Mouse (Mus musculus) kidney, postnatal 14 days (tissue): Measurements from ENCODE around the gene Dcp1a.
"Not testable (repeated sequence)": the region's sequence is repeated elsewhere in the genome, so short reads cannot be mapped to it uniquely, and the experiment has no call there.

Source experiments
- DNase-seq: peaks from one replicate; pipeline ENCODE4 v3.0.0; 2022; ENCODE audit warnings: mixed read lengths

The Dcp1a gene

DNA sequence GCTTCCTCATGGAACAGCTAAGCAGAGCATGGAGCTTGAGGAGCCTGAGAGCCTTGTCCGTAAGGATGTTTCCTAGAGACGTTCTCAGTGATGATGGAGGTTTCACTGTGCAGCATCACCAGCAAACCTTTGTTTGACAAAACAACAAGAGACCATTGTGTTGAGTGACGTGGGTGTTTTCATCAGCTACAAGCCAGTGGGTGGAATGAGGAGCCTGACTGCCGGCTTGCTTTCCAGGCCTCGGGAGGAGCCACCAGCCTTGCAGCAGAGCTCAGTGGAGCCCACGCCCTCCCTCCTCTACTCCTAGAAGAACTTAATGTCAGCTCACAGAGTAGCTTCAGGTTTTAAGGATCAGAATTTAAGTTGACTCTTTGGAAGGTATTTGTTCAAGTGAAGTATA is 44.0 kb downstream of the Dcp1a start:
- DNase-seq = no peak

DNA sequence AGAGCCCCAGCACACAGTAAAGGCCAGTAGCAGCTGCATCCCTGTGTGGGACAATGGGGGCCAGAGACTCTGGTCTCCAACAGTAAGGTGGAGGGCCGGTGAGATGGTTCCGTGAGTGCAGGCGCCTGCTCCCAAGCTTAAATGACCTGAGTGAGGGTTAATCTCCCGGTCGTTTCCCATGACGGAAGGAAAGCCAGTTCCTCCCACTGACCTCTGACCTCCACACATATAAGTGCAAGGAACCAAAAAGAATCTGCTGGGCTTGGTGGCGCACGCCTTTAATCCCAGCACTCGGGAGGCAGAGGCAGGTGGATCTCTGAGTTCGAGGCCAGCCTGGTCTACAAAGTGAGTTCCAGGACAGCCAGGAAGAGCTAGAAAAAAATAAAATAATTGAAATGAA is 49.1 kb downstream of the Dcp1a start:
- DNase-seq = no peak

DNA sequence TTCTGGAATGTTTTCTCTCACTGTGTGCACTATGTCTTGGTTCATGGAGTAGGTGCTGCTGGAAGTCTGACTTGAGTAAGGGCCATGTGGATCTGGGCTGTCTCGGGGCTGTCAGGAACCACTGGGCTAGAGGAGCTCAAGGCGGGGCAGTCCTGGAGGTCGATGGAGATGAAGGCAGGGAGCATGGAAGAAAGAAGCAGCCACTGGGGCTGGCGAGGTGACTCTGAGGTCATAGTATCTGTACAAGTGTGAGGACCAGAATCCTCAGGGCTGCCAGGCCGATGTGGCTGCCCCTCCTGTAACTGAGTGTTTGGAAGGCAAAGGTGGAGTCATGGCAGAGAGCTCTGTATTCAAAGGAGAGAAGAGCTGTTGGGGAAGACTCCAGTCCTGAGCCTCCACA is 49.6 kb downstream of the Dcp1a start:
- no peak for DNase-seq

DNA sequence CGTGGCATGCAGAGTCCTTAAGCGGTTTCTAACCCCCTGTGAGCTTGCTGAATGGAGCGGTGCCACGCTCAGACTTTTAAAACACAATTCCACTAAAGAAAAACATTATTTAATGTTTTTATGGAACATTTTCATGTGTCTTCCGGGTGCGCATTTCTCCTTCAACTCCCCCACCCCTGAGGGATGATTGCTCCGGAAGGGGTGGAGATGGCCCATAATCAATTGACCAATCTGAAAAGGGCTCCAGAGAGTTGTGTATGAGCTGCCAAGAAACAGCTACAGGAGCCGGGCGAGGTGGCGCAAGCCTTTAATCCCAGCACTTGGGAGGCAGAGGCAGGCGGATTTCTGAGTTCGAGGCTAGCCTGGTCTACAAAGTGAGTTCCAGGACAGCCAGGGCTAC is 50.1 kb downstream of the Dcp1a start:
- DNase-seq = no peak

DNA sequence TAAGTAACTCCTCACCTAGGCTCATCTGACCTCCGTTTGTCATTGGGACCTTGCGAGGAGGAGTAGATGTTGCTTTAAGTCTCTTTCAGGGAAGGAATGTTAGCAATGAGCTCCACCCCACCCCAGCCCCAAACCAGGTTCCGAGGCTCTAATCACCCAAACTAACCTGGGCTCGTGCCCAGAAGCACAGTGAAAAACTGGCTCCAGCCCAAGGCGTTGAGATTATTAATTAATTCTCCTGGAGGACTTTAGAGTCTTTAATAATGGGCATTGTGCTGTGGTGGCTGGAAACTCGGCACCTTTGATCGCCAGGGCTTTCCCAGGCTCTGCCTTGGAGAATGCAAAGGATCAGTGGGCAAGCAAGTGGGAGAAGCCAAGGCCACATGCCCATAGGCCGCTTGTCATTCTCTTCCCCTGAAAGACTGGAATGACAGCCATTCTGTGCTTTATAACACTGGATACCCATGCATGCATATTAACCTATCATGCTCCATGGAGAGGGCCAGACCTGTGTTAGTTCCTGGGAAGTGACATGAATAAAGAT is 51.5 kb downstream of the Dcp1a start:
- DNase-seq = peak; percentile 92

DNA sequence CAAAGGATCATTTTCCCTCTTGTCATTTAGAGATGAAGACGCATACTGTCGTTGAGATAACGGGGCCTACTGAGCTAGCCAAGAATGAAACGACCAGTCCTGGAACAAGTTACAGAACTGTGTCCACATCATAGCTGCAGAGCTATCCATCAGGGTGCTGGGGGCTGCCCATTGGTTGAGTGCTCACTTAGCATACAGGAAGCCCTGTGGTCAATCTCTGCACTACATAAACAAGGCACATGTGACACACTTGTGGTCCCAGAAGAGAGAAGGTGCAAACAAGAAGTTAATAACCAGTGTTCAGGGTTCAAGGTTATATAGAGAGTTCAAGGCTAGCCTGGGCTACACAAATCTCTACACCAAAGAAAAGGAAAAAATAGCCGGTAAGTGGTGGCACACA is 52.1 kb downstream of the Dcp1a start:
- DNase-seq = no peak

DNA sequence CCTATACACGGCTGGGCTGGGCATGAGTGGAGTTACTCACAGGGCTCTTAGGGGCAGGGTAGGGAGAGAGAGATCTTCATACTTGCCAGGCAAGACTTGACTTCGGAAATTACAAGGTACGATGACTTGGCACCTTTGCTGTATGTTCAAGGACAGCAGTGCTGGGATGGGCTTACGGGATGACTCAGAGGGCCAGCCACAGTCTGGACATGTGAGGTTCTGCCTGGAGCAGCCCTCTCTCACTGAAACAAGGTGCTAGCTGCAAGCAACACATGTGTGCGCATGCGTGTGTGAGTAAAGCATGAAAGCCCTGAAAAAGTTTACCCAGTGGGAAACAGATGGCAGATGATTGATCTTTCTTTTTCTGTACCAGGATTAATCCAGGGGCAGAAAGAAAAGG is 52.6 kb downstream of the Dcp1a start:
- no peak for DNase-seq

DNA sequence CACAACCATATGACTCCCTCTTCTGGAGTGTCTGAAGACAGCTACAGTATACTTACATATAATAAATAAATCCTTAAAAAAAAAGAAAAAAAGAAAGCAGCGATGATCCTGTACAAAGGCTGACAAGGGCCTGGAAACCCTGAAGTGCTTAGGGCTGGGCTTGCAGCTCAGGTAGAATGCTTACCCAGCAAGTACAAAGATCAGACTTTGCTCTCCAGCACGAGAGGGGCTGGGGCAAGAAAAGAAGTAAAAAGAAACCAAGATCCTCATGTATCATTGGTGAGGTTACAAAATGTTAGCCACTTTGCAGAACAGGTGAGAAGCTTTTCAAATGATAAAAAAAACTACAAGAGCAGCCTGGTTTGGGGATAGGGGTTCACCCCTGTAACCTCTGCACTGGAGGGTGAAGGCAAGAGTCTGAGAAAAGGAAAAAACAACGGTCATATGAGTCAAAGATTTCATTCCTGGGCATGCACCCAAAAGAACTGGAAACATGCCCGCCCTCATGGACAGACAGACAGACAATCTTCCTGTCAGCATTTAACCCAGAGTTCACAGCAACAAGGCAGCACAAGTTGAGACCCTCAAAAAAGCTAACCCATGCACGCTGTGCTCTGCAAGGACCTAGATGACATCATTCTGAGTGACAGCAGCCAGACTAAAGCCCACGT is 54.6 kb downstream of the Dcp1a start:
- peak; percentile 71 for DNase-seq

DNA sequence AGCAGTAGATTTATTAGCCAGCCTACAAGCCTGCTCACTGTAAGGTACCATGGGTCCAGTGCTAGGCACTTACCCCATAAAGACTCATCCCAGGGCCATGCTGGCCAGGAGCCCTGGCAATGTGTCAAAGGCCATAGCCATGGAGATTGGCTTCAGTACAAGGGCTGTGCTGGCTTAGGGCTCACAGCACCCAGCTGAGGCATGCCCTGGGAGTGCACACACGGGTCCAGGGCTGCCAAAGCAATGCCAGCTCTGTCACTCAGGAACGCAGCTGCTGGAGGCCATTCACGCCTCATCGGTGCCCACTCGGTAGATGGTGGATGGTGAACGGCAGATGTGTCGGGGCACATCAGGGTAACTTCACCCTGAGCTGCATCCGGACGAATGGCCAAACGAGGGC is 62.2 kb downstream of the Dcp1a start:
- DNase-seq = peak; percentile 89

DNA sequence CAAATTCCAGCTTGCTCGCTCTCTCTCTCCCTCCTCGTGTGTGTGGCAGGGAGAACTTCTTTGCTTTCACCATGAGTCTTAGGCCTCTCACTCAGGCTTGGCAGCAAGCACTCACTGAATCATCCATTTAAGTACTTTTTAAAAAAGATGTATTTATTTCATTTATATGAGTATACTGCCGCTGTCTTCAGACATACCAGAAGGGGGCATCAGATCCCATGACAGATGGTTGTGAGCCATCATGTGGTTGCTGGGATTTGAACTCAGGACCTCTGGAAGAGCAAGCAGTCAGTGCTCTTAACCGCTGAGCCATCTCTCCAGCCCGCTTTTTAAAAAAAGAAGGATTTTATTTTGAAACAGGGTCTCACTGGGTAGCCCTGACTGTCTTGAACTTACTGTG is 64.0 kb downstream of the Dcp1a start:
- not testable (repeated sequence) for DNase-seq

DNA sequence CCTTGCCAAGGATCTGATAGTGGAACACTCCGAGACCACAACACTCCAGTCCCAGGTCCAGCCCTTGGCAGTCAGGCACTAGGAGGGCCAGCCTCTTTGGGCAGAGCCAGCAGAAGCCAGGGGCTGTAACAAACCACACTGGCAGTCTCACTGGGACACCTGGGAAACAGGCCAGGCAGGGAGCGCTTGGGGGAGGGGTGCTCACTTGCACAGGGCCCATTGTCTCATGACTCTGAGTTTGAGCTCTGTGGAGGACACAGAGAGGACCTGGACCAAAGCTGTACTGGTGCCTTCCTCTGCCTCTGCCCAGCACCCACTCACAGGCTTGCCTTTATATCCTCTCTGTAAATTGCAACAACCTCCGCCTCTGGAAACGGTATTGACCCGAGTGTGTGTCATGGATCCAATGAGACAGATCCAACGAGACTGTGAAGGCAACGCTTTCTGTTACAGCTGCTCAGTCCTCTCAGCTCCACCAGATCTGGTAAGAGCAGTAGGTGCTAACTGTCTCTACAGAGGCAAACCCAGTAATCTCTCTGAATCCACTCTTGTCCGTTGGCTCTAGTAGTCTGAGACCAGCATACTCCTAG is 68.9 kb downstream of the Dcp1a start, which contains the start of gene Tkt:
TSS of gene Tkt (plus strand) at position 229 of the 590 bp plus-strand sequence.
- DNase-seq = peak; percentile 86

DNA sequence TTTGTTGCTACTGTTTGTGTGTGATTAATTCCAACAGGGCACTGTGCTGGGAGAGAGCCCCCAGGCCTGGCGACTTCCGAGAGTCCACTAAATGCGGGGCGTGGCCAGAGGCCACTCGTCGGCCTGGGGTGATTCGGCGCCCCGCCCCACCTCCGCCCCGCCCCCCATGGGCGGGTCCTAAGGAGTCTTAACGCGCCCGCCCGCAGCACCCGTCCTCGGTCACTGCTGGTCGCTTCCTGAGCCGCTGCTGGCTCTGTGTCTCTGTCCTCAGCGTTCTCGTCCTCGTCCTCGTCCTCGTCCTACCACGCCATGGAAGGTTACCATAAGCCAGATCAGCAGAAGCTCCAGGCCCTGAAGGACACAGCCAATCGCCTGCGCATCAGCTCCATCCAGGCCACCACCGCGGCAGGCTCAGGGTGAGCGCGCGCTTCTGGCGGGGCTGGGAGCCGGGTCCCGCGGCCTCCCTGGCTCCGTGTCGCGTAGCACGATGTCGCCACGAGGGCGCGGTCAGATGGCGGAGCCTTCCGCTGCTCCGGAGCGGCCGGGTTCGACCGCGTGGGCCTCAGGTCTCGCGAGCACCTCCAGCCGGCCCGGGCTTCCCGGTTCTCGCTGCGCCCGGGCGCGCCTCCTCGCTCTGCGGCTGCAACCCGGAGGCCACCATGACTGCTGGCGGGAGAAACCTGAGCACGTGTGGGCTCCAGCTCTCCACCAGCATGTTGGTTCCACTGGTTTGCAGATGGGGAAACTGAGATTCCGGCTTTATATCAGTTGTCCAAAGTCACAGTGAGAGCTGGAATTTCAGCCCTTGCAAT is 69.8 kb downstream of the Dcp1a start:
- peak; percentile 99 for DNase-seq

DNA sequence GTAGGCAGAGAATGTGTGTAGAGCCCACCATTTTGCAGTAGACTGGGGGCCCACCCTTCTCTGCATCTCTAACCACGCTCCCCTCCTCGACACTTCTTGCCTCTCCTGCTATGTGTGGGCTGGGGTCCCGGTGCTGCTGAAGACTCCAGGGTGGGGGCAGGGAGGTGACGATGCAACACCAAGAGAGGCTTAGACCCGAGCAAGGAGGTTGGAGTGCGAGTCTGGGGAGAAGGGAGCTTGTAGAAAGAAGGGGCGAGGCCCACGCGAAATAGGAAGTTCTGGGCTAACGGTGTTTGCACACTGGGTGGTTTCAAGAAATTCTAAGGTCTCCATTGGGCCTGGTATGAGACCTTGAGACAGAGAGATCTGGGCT is 70.4 kb downstream of the Dcp1a start:
- DNase-seq = no peak

DNA sequence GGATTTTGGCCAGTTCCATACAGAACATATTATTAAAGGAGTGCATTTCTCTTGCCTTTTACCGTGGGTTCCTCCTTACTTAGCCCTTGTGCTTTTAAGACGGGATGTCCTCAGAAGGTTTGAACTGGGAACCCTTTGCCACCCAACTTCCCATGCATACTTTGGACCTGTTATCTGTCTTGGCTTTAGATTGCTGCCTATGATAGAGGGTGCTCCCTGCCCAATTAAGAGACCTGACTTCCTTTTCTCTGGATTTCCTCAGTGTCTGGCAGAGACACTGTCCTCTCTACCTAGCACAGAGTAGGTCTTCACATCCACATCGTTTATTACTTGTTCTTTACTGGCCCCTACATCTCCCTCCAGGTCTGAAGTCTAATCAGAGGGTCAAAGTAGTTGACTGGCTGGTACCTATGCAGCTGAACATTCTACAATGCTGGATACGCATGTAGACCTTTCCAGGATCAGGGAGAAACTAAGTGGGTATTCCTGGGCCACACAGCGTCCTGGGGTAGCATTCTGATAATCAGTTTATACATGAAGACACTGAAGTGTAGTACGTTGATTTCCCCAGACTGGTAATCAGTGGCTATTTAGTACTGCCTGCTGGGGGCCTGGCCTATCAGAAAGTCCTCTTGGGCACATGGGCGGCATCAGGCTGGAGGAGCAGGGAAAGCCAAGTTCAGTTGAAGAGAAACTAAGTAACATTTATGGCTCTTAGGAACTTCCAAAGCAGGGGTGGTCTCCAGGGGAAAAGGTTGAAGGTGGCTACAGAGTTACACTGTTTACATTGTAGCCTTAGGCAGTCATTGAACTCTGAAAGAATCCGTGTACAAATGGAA is 71.1 kb downstream of the Dcp1a start:
- DNase-seq = no peak

DNA sequence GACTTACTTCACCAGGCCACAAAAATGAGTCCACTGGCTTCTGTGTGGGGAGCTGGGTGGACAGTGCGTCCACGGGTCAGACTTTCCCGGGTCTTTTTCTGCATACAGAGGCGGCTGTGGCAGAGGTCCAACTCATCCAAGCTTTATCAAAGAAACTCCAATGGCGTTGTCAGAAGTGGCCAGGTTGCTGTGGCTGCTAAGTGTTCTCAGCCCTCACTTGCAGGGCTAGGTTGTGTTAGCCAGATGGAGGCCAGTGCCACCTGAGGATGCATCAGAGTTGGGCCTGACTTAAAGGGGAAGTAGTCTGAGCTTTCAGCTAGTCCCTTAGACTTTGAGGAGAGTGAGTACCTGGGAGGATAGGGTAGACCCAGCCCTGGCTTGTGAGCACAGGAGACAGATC is 72.2 kb downstream of the Dcp1a start:
- no peak for DNase-seq

DNA sequence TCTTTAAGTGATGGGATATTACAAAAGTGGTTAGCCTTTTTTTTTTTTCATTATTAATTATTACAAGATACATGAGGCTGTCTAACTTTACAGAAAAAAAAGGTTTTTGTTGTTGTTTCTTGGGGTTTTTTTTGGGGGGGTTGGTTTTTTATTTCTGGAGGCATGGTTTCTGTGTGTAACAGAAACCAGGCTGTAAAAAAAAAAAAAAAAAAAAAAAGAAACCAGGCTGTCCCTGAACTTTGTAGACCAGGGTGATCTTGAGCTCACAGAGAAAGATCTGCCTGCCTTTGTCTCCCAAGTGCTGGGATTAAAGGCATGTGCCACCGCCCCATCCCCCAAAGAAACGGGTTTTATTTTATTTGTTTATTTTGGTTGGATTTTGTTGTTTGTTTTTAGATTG is 72.6 kb downstream of the Dcp1a start:
- no peak for DNase-seq

DNA sequence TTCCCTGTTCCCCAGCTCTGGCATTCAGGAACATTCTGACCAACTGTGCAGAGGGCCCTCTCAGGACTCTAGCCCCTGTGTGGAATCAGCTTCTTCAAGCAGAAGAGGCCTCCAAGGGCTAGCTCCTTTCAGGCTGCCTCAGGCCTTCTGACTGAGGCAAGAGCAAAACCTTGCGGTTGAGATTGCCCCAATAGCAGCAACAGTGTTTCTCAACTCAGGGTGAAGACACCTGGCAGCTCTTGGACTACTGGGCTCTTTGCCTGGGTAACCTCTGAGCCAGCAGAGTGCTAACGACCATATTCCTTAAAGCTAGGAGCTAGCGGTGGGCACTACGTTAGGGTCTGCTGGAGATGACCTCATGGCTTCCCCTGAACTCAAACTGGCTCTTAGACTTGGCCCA is 73.8 kb downstream of the Dcp1a start:
- DNase-seq = no peak

DNA sequence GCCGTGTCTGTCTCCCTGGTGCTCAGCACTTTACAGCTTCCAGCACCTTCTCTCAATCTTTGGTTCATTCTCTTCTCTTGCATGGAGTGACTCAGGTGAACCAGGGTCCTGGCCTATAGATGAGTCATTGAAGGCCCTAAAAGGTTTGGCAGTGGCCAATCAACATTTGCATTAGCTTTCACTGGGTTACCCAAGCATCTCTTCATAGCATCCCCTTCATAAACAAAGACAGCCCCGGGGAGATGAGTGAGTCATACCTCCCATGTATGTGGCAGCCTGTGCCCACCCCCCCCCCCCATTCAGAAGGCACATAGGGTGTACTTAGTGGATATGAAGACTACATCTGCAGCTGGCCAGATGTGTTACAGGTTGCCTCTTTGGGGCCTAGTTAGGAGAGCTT is 77.3 kb downstream of the Dcp1a start:
- DNase-seq = no peak

DNA sequence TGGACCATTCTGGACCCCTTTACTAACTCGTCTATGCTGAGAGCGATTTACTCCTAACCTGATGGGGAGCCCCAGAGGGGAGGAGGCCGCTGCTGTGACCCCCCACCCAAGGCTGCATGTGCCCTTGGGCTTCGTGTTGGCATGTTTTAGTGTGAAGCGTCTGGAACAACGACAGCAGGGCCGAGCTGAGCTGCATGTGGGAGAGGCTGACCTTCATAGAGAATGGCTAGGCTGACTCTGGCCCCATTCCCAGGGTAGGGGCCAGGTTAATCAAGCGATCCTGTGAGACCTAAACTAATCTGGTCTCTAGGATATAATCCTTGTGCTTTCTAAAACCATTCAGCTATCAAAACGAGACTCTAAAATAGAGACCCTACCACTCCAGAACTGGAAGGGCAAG is 78.4 kb downstream of the Dcp1a start:
- DNase-seq = no peak

DNA sequence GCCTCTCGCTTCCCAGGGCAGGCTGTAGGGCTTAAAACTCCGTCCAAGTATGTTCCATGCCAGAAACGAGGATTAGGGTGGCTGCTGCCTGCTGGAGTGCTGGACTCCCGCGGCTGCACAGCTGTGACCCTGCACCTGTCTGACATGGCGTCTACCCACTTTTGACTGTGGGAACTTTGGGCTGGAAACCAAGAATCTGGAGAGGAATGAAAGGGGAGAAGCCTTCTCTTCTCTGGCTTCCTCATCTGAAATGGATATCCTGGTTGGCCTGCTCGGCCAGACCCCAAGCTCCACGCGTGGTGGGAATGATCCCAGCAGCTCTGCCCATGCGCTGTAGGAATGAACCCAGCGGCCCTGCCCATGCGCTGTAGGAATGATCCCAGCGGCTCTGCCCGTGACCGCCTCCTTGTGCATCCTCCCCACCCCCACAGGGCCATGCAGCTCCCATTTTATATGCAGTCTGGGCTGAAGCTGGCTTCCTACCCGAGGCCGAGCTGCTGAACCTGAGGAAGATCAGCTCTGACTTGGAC is 80.1 kb downstream of the Dcp1a start:
- peak; percentile 77 for DNase-seq

DNA sequence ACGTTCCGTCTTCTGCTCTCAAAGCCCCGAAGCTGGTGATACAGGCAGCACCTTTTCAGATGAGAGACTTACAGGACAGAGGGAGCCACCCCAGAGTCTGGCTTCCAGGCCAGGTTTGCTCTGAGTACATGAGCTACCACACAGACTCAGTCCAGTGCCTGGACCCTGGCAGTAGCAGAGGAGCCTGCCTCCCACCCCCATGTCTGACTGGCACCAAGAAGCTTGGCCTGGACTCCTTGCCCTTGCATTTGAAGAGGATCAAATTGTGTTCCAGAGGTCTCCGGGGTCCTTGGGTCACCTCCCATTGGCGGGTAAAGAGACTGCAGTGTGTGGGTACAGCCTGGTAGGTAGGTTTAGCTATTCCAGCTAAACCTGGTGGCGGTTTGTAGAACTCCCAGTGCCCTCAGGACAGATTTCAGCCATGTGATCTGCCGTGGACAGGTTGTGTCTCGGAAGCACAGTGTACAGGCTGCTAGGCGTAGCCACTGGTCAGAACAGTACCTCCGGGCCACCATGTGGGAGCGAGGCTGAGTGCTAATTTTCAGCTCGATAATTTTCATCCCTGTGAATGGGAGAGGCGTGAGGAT is 81.6 kb downstream of the Dcp1a start:
- DNase-seq = peak; percentile 46

DNA sequence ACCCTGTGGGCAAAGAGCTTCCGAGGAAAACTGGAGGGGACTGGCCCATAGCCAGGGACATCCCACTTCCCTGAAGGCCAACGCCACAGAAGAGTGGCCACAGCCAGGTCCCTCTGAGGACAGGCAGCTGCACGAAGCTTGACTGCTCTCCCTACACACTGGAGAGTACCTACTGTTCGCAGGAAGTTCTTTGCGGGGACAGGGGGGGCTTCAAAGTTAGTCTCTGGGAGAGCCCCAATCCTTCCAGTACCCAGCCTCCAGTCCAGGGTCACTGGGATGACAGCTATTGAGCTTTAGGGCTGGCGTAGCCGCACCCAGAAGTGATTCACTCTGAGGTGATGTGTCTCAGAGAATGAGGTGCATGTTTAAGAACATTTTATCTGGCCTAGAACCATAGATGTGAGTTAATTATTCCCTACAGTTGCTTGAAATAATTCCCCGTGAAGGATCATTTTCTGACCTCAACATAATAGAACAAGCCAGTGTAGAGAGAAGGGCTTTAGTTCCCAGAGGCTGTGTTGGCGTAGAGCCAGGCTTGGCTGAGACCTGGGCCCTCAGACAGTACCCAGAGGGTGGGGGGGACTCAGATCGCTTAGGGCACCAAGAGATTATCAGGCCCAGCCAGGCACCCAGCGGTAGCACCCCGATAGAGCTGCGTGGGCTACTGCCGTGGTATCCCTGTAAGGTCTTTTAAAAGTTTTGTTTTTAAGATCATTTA is 82.3 kb downstream of the Dcp1a start:
- DNase-seq = peak; percentile 90
